In genomic region chr10:13180211-13180610, GRCm38 (mm10) we compare ENCODE assay signal across 30 mouse cellular contexts. TPM values are rescaled to one million over a fixed set of nuclear protein-coding genes. Genes with fewer than 3 reads are reported as not detected.
A peak's percentile ranks its signal among the peaks of the same experiment; 100 is the strongest.
DNase-seq lines count a peak whose midpoint lies in the region; ATAC-seq and TF ChIP-seq lines count a peak whose summit lies in the region.
"Had no signal": no experiment of that assay in that cellular context is flagged by ENCODE, and none has a peak within 500 bp of the region (broad histone marks: within the 10 kb centered on the region; RNA-seq: fewer than 3 reads in every experiment).

No protein-coding gene starts in this region.

- 57% methylated on average over 7 of the region's 7 CpGs for WGBS in heart, embryonic 11.5 days (ENCODE audit: insufficient replicate concordance)
- 84% methylated on average over 7 of the region's 7 CpGs for WGBS in limb, embryonic 14.5 days
- 88% methylated on average over 7 of the region's 7 CpGs for WGBS in limb, embryonic 10.5 days
- WGBS in embryonic facial prominence, embryonic 14.5 days, result 60% methylated on average over 7 of the region's 7 CpGs
- WGBS in stomach, embryonic 16.5 days, result 64% methylated on average over 7 of the region's 7 CpGs

- peaks cover 3% of the 10 kb centered on the region; the same call in 1 of the 2 replicates for H3K4me1 ChIP-seq in heart, embryonic 11.5 days (ENCODE audit: control insufficient read depth, insufficient read depth, low read length)
- 0 out of 2 replicates have a peak, but pooled peaks cover 5% of the 10 kb centered on the region for H3K4me1 ChIP-seq in limb, embryonic 14.5 days (ENCODE audit: control insufficient read depth, insufficient read depth, low read length)
- H3K4me1 ChIP-seq in limb, embryonic 10.5 days, result no peaks in the 10 kb centered on the region
- H3K4me1 ChIP-seq in embryonic facial prominence, embryonic 14.5 days (ENCODE audit: control insufficient read depth, insufficient read depth, low read length), result no peaks in the 10 kb centered on the region
- no peaks in the 10 kb centered on the region for H3K4me1 ChIP-seq in stomach, embryonic 16.5 days (ENCODE audit: control insufficient read depth, insufficient read depth, low read length)
- H3K4me1 ChIP-seq: hindbrain, embryonic 12.5 days; liver, embryonic 13.5 days had no signal

- no peak for TF ChIP-seq POLR2A in limb, embryonic 14.5 days (IDR thresholded peaks at IDR 0.05; ENCODE audit: borderline replicate concordance, extremely low read depth, insufficient read depth, insufficient read length)

- intact Hi-C loops in heart, postnatal 36 days (cut with DNase I), result no loop called here

- no peak overlapping the region for H3K9ac ChIP-seq in heart, embryonic 11.5 days (ENCODE audit: low read depth, low read length)
- no peak overlapping the region for H3K9ac ChIP-seq in limb, embryonic 14.5 days (ENCODE audit: low read depth, low read length, severe bottlenecking)
- no peak overlapping the region for H3K9ac ChIP-seq in embryonic facial prominence, embryonic 14.5 days (ENCODE audit: low read depth, low read length)
- no peak overlapping the region for H3K9ac ChIP-seq in stomach, embryonic 16.5 days (ENCODE audit: low read length)
- H3K9ac ChIP-seq: hindbrain, embryonic 12.5 days; liver, embryonic 13.5 days had no signal

- no peak for ATAC-seq in heart, embryonic 11.5 days (replicated peaks; ENCODE audit: insufficient number of reproducible peaks, low FRiP score, low TSS enrichment)
- ATAC-seq in limb, embryonic 14.5 days (ENCODE audit: low FRiP score, low read depth), result peak; percentile 66
- peak; percentile 57 for ATAC-seq in embryonic facial prominence, embryonic 14.5 days (ENCODE audit: low read depth)
- ATAC-seq in stomach, embryonic 16.5 days (ENCODE audit: insufficient read depth, low FRiP score), result no peak
- ATAC-seq: forebrain, embryonic 14.5 days had no signal

- H3K4me2 ChIP-seq in heart, embryonic 11.5 days, result no peak overlapping the region
- no peak overlapping the region for H3K4me2 ChIP-seq in limb, embryonic 14.5 days (replicated peaks; ENCODE audit: low read depth, low read length, severe bottlenecking)
- no peak overlapping the region for H3K4me2 ChIP-seq in embryonic facial prominence, embryonic 14.5 days (ENCODE audit: low read depth, low read length)
- no peak overlapping the region for H3K4me2 ChIP-seq in stomach, embryonic 16.5 days (ENCODE audit: low read depth, low read length)
- H3K4me2 ChIP-seq: hindbrain, embryonic 12.5 days; liver, embryonic 13.5 days; midbrain, embryonic 11.5 days had no signal

- peaks cover 52% of the 10 kb centered on the region for H3K36me3 ChIP-seq in heart, embryonic 11.5 days (ENCODE audit: control insufficient read depth, insufficient read depth, low read length)
- peaks cover 75% of the 10 kb centered on the region for H3K36me3 ChIP-seq in limb, embryonic 14.5 days (ENCODE audit: control insufficient read depth, insufficient read depth, low read length)
- peaks cover 86% of the 10 kb centered on the region for H3K36me3 ChIP-seq in limb, embryonic 10.5 days
- peaks cover 80% of the 10 kb centered on the region for H3K36me3 ChIP-seq in embryonic facial prominence, embryonic 14.5 days (ENCODE audit: control insufficient read depth, insufficient read depth, low read length)
- H3K36me3 ChIP-seq in stomach, embryonic 16.5 days (ENCODE audit: control insufficient read depth, insufficient read depth, low read length), result peaks cover 40% of the 10 kb centered on the region

- H3K27ac ChIP-seq in heart, embryonic 11.5 days (ENCODE audit: low read depth, low read length), result peak overlapping the region; percentile 24; the same call in 1 of the 2 replicates
- H3K27ac ChIP-seq in limb, embryonic 14.5 days (replicated peaks; ENCODE audit: low read depth, low read length), result no peak overlapping the region
- no peak overlapping the region for H3K27ac ChIP-seq in limb, embryonic 10.5 days
- peak overlapping the region; percentile 28; the same call in 1 of the 2 replicates for H3K27ac ChIP-seq in embryonic facial prominence, embryonic 14.5 days (replicated peaks; ENCODE audit: low read depth, low read length)
- peak overlapping the region; percentile 53; the same call in 1 of the 2 replicates for H3K27ac ChIP-seq in stomach, embryonic 16.5 days (ENCODE audit: low read length)
- H3K27ac ChIP-seq: gastrocnemius, adult 2 months; hindbrain, embryonic 12.5 days; liver, embryonic 13.5 days had no signal

- H3K4me3 ChIP-seq in heart, embryonic 11.5 days (ENCODE audit: low read depth, low read length), result no peak overlapping the region
- no peak overlapping the region for H3K4me3 ChIP-seq in limb, embryonic 14.5 days (replicated peaks; ENCODE audit: low read length)
- no peak overlapping the region for H3K4me3 ChIP-seq in limb, embryonic 10.5 days
- no peak overlapping the region for H3K4me3 ChIP-seq in embryonic facial prominence, embryonic 14.5 days (ENCODE audit: low read depth, low read length)
- no peak overlapping the region for H3K4me3 ChIP-seq in stomach, embryonic 16.5 days (replicated peaks; ENCODE audit: low read length)
- H3K4me3 ChIP-seq: gastrocnemius, adult 2 months; hindbrain, embryonic 12.5 days; liver, embryonic 13.5 days had no signal

- H3K27me3 ChIP-seq in heart, embryonic 11.5 days (ENCODE audit: control insufficient read depth, insufficient read depth, low read length), result no peaks in the 10 kb centered on the region
- H3K27me3 ChIP-seq in limb, embryonic 14.5 days (ENCODE audit: control insufficient read depth, insufficient read depth, low read length), result no peaks in the 10 kb centered on the region
- no peaks in the 10 kb centered on the region for H3K27me3 ChIP-seq in limb, embryonic 10.5 days (ENCODE audit: low read depth, poor library complexity, severe bottlenecking)
- H3K27me3 ChIP-seq in embryonic facial prominence, embryonic 14.5 days (replicated peaks; ENCODE audit: control insufficient read depth, insufficient read depth, low read length), result no peaks in the 10 kb centered on the region
- no peaks in the 10 kb centered on the region for H3K27me3 ChIP-seq in stomach, embryonic 16.5 days (ENCODE audit: control insufficient read depth, insufficient read depth, low read length)
- H3K27me3 ChIP-seq: hindbrain, embryonic 12.5 days; liver, embryonic 13.5 days had no signal

- no peak for DNase-seq in heart, postnatal 36 days
- peak; percentile 26 for DNase-seq in limb, embryonic 14.5 days (ENCODE audit: low spot score)
- no peak for DNase-seq in limb, embryonic 10.5 days (ENCODE audit: low spot score)
- peak; percentile 78 for DNase-seq in embryonic facial prominence, embryonic 14.5 days (ENCODE audit: low spot score)
- DNase-seq in layer of hippocampus, adult 18-20 months (ENCODE audit: low spot score in 2 of 2), result no peak
- DNase-seq: adrenal gland, postnatal 36 days; cerebellum, adult 11 months; cerebellum, adult 9-11 months; gastrocnemius, adult 2 months; kidney, adult 8-10 months; kidney, postnatal 10 days; liver, embryonic 13.5 days; lung, postnatal 10 days; thymus, postnatal 14 days had no signal

- no peaks in the 10 kb centered on the region for H3K9me3 ChIP-seq in heart, embryonic 11.5 days (replicated peaks; ENCODE audit: control insufficient read depth, low read length)
- H3K9me3 ChIP-seq in limb, embryonic 14.5 days (ENCODE audit: control insufficient read depth, low read length), result no peaks in the 10 kb centered on the region
- no peaks in the 10 kb centered on the region for H3K9me3 ChIP-seq in limb, embryonic 10.5 days (replicated peaks)
- H3K9me3 ChIP-seq in embryonic facial prominence, embryonic 14.5 days (ENCODE audit: control insufficient read depth, low read length), result no peaks in the 10 kb centered on the region
- H3K9me3 ChIP-seq in stomach, embryonic 16.5 days (replicated peaks; ENCODE audit: control insufficient read depth, low read length), result no peaks in the 10 kb centered on the region
- H3K9me3 ChIP-seq: hindbrain, embryonic 12.5 days; liver, embryonic 13.5 days had no signal

RNA-seq across cellular contexts. Expression of gene Zc2hc1b, which starts 2.4 kb away (rescaled TPM):
- polyA plus RNA-seq in heart, embryonic 11.5 days (2014; fragmentation: Nextera tagmentation; extraction: Ambion mirVana), result not detected in 2 replicates
- total RNA-seq in heart, postnatal 36 days (2021), result not detected
- polyA plus RNA-seq in limb, embryonic 14.5 days (2012; rRNA removed), result 0.14 TPM in 1 of 2 replicates, not detected in the other
- not detected in 2 replicates for polyA plus RNA-seq in limb, embryonic 14.5 days (2014; fragmentation: Nextera tagmentation; extraction: Ambion mirVana)
- polyA plus RNA-seq in limb, embryonic 10.5 days (2016; fragmentation: Nextera tagmentation; extraction: Ambion mirVana), result not detected in 2 replicates
- not detected in 2 replicates for polyA plus RNA-seq in embryonic facial prominence, embryonic 14.5 days (2014; fragmentation: Nextera tagmentation; extraction: Ambion mirVana)
- polyA plus RNA-seq in stomach, embryonic 16.5 days (2015; fragmentation: Nextera tagmentation; extraction: Ambion mirVana), result not detected in 2 replicates
- not detected for total RNA-seq in layer of hippocampus, adult 18-20 months (2021)
- total RNA-seq: adrenal gland, postnatal 36 days; common myeloid progenitor, adult 5-6 weeks; ES-E14; gastrocnemius, adult 2 months; gastrocnemius, postnatal 4 days; layer of hippocampus, postnatal 14 days; megakaryocyte progenitor cell, adult 5-6 weeks; midbrain, postnatal 0 days had no signal
- polyA plus RNA-seq: embryonic facial prominence, embryonic 11.5 days; forebrain, embryonic 14.5 days; frontal cortex, adult 2 months; heart, postnatal 0 days; hindbrain, embryonic 12.5 days; limb, embryonic 11.5 days; liver, embryonic 13.5 days; midbrain, embryonic 11.5 days; midbrain, postnatal 0 days; neural tube, embryonic 14.5 days had no signal

RNA-seq across cellular contexts. Expression of gene Ltv1, which starts 12.8 kb away (rescaled TPM):
- polyA plus RNA-seq in heart, embryonic 11.5 days (2014; fragmentation: Nextera tagmentation; extraction: Ambion mirVana), result 60.0 and 65.2 TPM in 2 replicates
- 10 to 100 TPM; 19.3 to 26.7 TPM for total RNA-seq in heart, postnatal 36 days (2021)
- 50.7 and 66.4 TPM in 2 replicates for polyA plus RNA-seq in limb, embryonic 14.5 days (2012; rRNA removed)
- polyA plus RNA-seq in limb, embryonic 14.5 days (2014; fragmentation: Nextera tagmentation; extraction: Ambion mirVana), result 69.0 and 72.8 TPM in 2 replicates
- 65.3 and 68.0 TPM in 2 replicates for polyA plus RNA-seq in limb, embryonic 10.5 days (2016; fragmentation: Nextera tagmentation; extraction: Ambion mirVana)
- 72.2 and 77.3 TPM in 2 replicates for polyA plus RNA-seq in embryonic facial prominence, embryonic 14.5 days (2014; fragmentation: Nextera tagmentation; extraction: Ambion mirVana)
- 76.3 and 77.5 TPM in 2 replicates for polyA plus RNA-seq in stomach, embryonic 16.5 days (2015; fragmentation: Nextera tagmentation; extraction: Ambion mirVana)
- total RNA-seq in layer of hippocampus, adult 18-20 months (2021), result 10 to 100 TPM; 20.6 to 22.4 TPM

Comparison
In these comparisons a context has a peak if more than half of its experiments do, and no peak if none do; other contexts are left out.
1. DNase-seq: peak in limb, embryonic 14.5 days (single experiment) and embryonic facial prominence, embryonic 14.5 days (single experiment); none in heart, postnatal 36 days (0 of 2), limb, embryonic 10.5 days (single experiment) and layer of hippocampus, adult 18-20 months (0 of 2).
2. ATAC-seq: peak in limb, embryonic 14.5 days (single experiment) and embryonic facial prominence, embryonic 14.5 days (single experiment); none in heart, embryonic 11.5 days (single experiment) and stomach, embryonic 16.5 days (single experiment).
3. H3K27ac ChIP-seq: peak in heart, embryonic 11.5 days (single experiment), embryonic facial prominence, embryonic 14.5 days (single experiment) and stomach, embryonic 16.5 days (single experiment); none in limb, embryonic 14.5 days (single experiment) and limb, embryonic 10.5 days (single experiment).